16 mouse cellular contexts compared by ENCODE assay signal in genomic region chr10:17860701-17861480, GRCm38 (mm10).
DNase-seq lines count a peak whose midpoint lies in the region; ATAC-seq and TF ChIP-seq lines count a peak whose summit lies in the region.
"Had no signal": no experiment of that assay in that cellular context is flagged by ENCODE, and none has a peak within 500 bp of the region (broad histone marks: within the 10 kb centered on the region; RNA-seq: fewer than 3 reads in every experiment).

No protein-coding gene starts in this region.

- TF ChIP-seq POLR2A in olfactory bulb, adult 2 months (IDR thresholded peaks at IDR 0.05; ENCODE audit: insufficient read depth, low read depth, low read length), result no peak

- in situ Hi-C loops in Patski (cut with MboI; ENCODE audit: low pct_unique_long_range_greater_than_20kb), result no loop called here

- no peak for TF ChIP-seq CTCF in Patski (IDR thresholded peaks at IDR 0.05)
- TF ChIP-seq CTCF in olfactory bulb, adult 2 months (IDR thresholded peaks at IDR 0.05; ENCODE audit: insufficient read depth, low read depth, low read length), result no peak

- H3K27ac ChIP-seq in olfactory bulb, adult 2 months (ENCODE audit: insufficient read depth, low read depth, low read length), result peak overlapping the region; percentile 94
- H3K27ac ChIP-seq in forebrain, embryonic 12.5 days, result no peak overlapping the region
- H3K27ac ChIP-seq: heart, embryonic 13.5 days; limb, embryonic 13.5 days; liver, embryonic 15.5 days had no signal

- no peaks in the 10 kb centered on the region for H3K27me3 ChIP-seq in Patski
- H3K27me3 ChIP-seq in forebrain, embryonic 12.5 days, result no peaks in the 10 kb centered on the region
- H3K27me3 ChIP-seq: heart, embryonic 13.5 days; limb, embryonic 13.5 days; liver, embryonic 15.5 days had no signal

- H3K9ac ChIP-seq in forebrain, embryonic 12.5 days, result no peak overlapping the region
- H3K9ac ChIP-seq: heart, embryonic 13.5 days; limb, embryonic 13.5 days; liver, embryonic 15.5 days had no signal

- no peak overlapping the region for H3K4me3 ChIP-seq in olfactory bulb, adult 2 months (ENCODE audit: insufficient read depth, low read depth, low read length)
- no peak overlapping the region for H3K4me3 ChIP-seq in forebrain, embryonic 12.5 days (replicated peaks)
- H3K4me3 ChIP-seq: erythroblast, embryonic 14.5 days; heart, embryonic 13.5 days; limb, embryonic 13.5 days; liver, embryonic 15.5 days had no signal

- 33% methylated on average over 6 of the region's 6 CpGs for WGBS in olfactory bulb, adult 2 months
- 85% methylated on average over 6 of the region's 6 CpGs for WGBS in forebrain, embryonic 12.5 days

- peak; percentile 35 for ATAC-seq in Patski
- no peak for ATAC-seq in forebrain, embryonic 12.5 days (ENCODE audit: low FRiP score)

- H3K4me1 ChIP-seq in olfactory bulb, adult 2 months (ENCODE audit: control insufficient read depth, insufficient read depth, low read length), result peaks cover 2% of the 10 kb centered on the region; the same call in 1 of the 2 replicates
- H3K4me1 ChIP-seq in forebrain, embryonic 12.5 days, result no peaks in the 10 kb centered on the region
- H3K4me1 ChIP-seq: heart, embryonic 13.5 days; limb, embryonic 13.5 days; liver, embryonic 15.5 days had no signal

- H3K36me3 ChIP-seq in forebrain, embryonic 12.5 days (replicated peaks), result no peaks in the 10 kb centered on the region
- H3K36me3 ChIP-seq: heart, embryonic 13.5 days; limb, embryonic 13.5 days; liver, embryonic 15.5 days had no signal

- peak; percentile 33 for DNase-seq in layer of hippocampus, adult 9-11 months
- no peak for DNase-seq in layer of hippocampus, postnatal 36 days
- peak; percentile 12 for DNase-seq in CD4-positive helper T cell, adult 2 months (ENCODE audit: low read depth, low spot score)
- peak; percentile 28 for DNase-seq in Patski (ENCODE audit: low read depth, low spot score)
- DNase-seq in gastrocnemius, postnatal 36 days, result no peak
- DNase-seq: cerebellum, postnatal 10 days; lung, postnatal 14 days; right cerebral cortex, postnatal 14 days; thymus, adult 18-20 months had no signal

- H3K4me2 ChIP-seq in forebrain, embryonic 12.5 days, result no peak overlapping the region
- H3K4me2 ChIP-seq: heart, embryonic 13.5 days; limb, embryonic 13.5 days; liver, embryonic 15.5 days; midbrain, embryonic 11.5 days had no signal

- intact Hi-C loops in gastrocnemius, postnatal 36 days (cut with DNase I), result no loop called here

- no peaks in the 10 kb centered on the region for H3K9me3 ChIP-seq in forebrain, embryonic 12.5 days
- H3K9me3 ChIP-seq: heart, embryonic 13.5 days; liver, embryonic 15.5 days had no signal

- CTCF ChIA-PET in Patski (lab: Charles Lee), result interaction anchor here (0.7 to 1.3 kb wide), 4 partner anchors 12 to 127 kb away, joined by 3 to 4 read pairs (median 3); partner anchors contain the start of gene Txlnb

- POLR2A ChIA-PET in Patski (lab: Charles Lee), result no interaction called here

Comparison
In these comparisons a context has a peak if more than half of its experiments do, and no peak if none do; other contexts are left out.
1. DNase-seq: peak in layer of hippocampus, adult 9-11 months (single experiment), CD4-positive helper T cell, adult 2 months (single experiment) and Patski (single experiment); none in layer of hippocampus, postnatal 36 days (0 of 2) and gastrocnemius, postnatal 36 days (0 of 2).